Mouse (Mus musculus) cerebellum, postnatal 36 days (tissue): ENCODE measurements around the gene Pde6d.
A peak's percentile ranks its signal among the peaks of the same experiment; 100 is the strongest.

ENCODE experiments used
- DNase-seq, 2 experiments: peaks; one replicate each; pipeline ENCODE4 v3.0.0; 2021 to 2022; ENCODE audit warnings: mixed read lengths in 2 of 2

Pde6d gene

GRCm38 (mm10) chr1:86501559-86501958, 80.9 kb downstream of the Pde6d start:
- DNase-seq = peak; percentile 96 to 99

GRCm38 (mm10) chr1:86501114-86501532, 81.3 kb downstream of the Pde6d start:
- DNase-seq = peak; percentile 68 to 69

- no peak for DNase-seq
Observed at GRCm38 (mm10) chr1:86500681-86501080, 81.7 kb downstream of the Pde6d start.

GRCm38 (mm10) chr1:86499903-86500302, 82.5 kb downstream of the Pde6d start:
- peak; percentile 60 to 72 for DNase-seq

GRCm38 (mm10) chr1:86498611-86499010, 83.8 kb downstream of the Pde6d start:
- no peak for DNase-seq

DNA sequence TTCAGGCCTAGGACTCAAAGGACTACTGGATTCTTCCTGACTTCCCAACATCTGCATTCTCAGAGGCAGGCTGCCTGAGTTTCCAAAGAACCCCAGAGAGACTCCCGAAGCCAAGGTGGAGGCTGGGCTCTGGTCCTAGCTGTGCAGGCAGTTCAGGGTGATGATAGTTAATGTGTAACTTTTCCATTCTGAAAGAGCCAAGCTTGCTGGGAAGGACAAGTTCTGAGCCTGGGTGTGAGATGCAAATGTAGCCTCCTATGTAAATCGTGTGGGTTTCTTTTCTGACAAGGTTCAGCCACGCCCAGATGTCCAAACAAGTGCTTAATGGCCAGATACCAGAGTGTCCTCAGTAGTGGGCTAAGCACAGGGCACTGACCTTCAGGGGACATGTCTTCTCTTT, 84.4 kb downstream of the Pde6d start:
- DNase-seq = no peak

- DNase-seq = no peak
Observed at GRCm38 (mm10) chr1:86497361-86497760, 85.1 kb downstream of the Pde6d start.

DNA sequence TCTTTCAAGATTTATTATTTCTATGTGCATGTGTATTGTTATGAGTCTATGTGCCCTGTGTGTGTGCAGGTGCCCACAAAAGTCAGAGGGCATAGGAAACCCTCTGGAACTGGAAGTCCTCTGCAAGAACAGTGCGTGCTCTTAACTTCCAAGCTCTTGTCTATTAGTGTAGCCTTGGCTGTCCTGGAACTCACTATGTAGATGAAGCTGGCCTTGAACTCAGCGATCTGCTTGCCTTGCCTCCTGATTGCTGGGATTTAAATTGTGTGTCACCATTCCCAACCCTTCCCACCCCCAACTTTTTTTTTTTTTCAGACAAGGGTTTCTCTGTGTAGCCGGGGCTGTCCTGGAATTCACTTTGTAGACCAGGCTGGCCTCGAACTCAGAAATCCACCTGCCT, 86.1 kb downstream of the Pde6d start:
- DNase-seq = no peak

GRCm38 (mm10) chr1:86493783-86494182, 88.6 kb downstream of the Pde6d start:
- no peak for DNase-seq
